Mouse (Mus musculus) hindbrain, embryonic 11.5 days (tissue): ENCODE data around the gene Fndc1. TPM values are rescaled to one million over a fixed set of nuclear protein-coding genes. Genes with fewer than 3 reads are reported as not detected.

Source experiments
- ATAC-seq: fragments of 200-750 bp; cut with Nextera tagmentation; 2 replicates; pipeline ENCODE4 v1.8.0; 2017; ENCODE audit warnings: mild to moderate bottlenecking, moderate TSS enrichment, moderate library complexity; ENCODE audit not compliant: low FRiP score
- DNase-seq: peaks from one replicate; pipeline ENCODE4 v3.0.0-alpha.2; 2015; ENCODE audit warnings: low spot score
- H3K27ac ChIP-seq: fragments of 300-500 bp; sonication (generic); 2 replicates; pipeline ENCODE4 v1.5.1; 2014; ENCODE audit warnings: mild to moderate bottlenecking, low read depth, low read length
- H3K27me3 ChIP-seq: fragments of 300-500 bp; sonication (generic); 2 replicates; pipeline ENCODE4 v1.6.1; 2014; ENCODE audit warnings: mild to moderate bottlenecking, low read length, moderate library complexity, mixed read lengths; ENCODE audit not compliant: control insufficient read depth, insufficient read depth
- H3K36me3 ChIP-seq: fragments of 300-500 bp; sonication (generic); 2 replicates; pipeline ENCODE4 v1.6.1; 2014; ENCODE audit warnings: mild to moderate bottlenecking, low read length, moderate library complexity, mixed read lengths; ENCODE audit not compliant: control insufficient read depth, insufficient read depth
- H3K4me1 ChIP-seq: fragments of 300-500 bp; sonication (generic); replicated peaks from 2 replicates; pipeline ENCODE4 v1.6.1; 2014; ENCODE audit warnings: low read length, mixed read lengths; ENCODE audit not compliant: control insufficient read depth, insufficient read depth
- H3K4me2 ChIP-seq: fragments of 300-500 bp; sonication (generic); replicated peaks from 2 replicates; pipeline ENCODE4 v1.6.1; 2014; ENCODE audit warnings: mild to moderate bottlenecking, low read depth, low read length
- H3K4me3 ChIP-seq: fragments of 300-500 bp; sonication (generic); 2 replicates; pipeline ENCODE4 v1.5.1; 2014; ENCODE audit warnings: low read depth, low read length
- H3K9ac ChIP-seq: fragments of 300-500 bp; sonication (generic); 2 replicates; pipeline ENCODE4 v1.6.1; 2014; ENCODE audit warnings: low read depth, low read length
- H3K9me3 ChIP-seq: fragments of 300-500 bp; sonication (generic); 2 replicates; pipeline ENCODE4 v1.6.1; 2016; ENCODE audit warnings: low read length; ENCODE audit not compliant: control insufficient read depth
- WGBS: fragments of 180-500 bp; shearing (Covaris S2); extraction: QIAGEN DNeasy Blood & Tissue Kit; methylation state at CpG from one replicate; pipeline ENCODE4 v1.1.7; 2014; 5-methylcytosine and 5-hydroxymethylcytosine counted together
- polyA plus RNA-seq: library from polyadenylated mRNA; unstranded; fragments of >200 nt; fragmentation: Nextera tagmentation; extraction: Ambion mirVana; gene quantifications from 2 replicates; pipeline ENCODE4 v1.2.1, GENCODE M21; 2014

Fndc1 gene
- polyA plus RNA-seq, 1 experiment from 2014 or later: 1.2 TPM

DNA sequence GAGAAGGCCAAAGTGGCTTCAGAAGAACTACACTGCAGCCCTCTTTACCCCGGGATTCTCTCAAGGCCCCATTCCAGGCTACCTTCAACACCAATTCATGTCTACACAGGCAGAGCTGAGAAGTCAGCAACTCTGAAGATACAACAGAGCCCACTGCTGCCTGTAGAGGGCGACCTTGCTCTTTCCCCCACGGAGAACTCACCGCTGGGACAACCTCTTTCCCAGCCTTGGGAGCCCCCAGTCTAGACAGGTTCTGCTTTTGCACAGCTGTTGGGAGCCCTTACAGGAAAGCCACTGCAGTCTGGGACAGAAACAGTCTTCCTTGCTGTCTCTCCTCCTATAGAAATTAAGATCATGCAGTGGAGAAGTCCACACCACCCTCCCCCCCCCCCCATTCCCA lies 41.5 kb upstream of the Fndc1 start:
- ATAC-seq (no peak; the same call in 1 of the 2 replicates), DNase-seq (peak; percentile 76)
- H3K4me3 ChIP-seq: no peak overlapping the region
- no peaks in the 10 kb centered on the region for H3K4me1 ChIP-seq
- H3K9ac ChIP-seq: no peak overlapping the region
- H3K36me3 ChIP-seq: no peaks in the 10 kb centered on the region
- no peaks in the 10 kb centered on the region for H3K27me3 ChIP-seq
- no peak overlapping the region for H3K4me2 ChIP-seq
- H3K9me3 ChIP-seq: no peaks in the 10 kb centered on the region
- no peak overlapping the region for H3K27ac ChIP-seq
- WGBS: 14% methylated on average over 4 of the region's 4 CpGs

DNA sequence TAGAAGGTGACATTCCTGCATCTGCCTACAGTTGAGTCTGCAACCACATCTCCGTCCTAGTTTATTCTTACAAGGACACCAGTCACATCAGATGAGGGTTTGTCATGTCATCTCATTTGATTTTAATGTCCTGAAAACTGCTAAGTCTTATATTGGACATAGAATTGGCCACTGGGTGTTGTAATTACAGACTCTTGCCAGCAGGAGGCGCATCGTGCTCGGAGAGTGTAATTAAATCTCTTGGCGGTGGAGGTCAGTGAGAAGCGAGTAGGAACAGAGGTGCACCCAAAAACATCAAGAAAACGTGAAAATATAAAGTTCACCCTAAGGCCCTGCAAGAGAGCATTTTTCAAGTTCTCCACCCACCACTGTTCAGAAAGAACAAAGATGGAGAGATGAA lies 37.6 kb upstream of the Fndc1 start:
- Histone ChIP-seq H3K4me1 (no peaks in the 10 kb centered on the region), H3K9me3 (no peaks in the 10 kb centered on the region), H3K36me3 (no peaks in the 10 kb centered on the region), H3K4me2 (no peak overlapping the region), H3K27ac (no peak overlapping the region), H3K9ac (no peak overlapping the region), H3K4me3 (no peak overlapping the region), H3K27me3 (no peaks in the 10 kb centered on the region)
- peak; percentile 63 for DNase-seq
- no peak for ATAC-seq
- 19% methylated on average over 7 of the region's 7 CpGs for WGBS

DNA sequence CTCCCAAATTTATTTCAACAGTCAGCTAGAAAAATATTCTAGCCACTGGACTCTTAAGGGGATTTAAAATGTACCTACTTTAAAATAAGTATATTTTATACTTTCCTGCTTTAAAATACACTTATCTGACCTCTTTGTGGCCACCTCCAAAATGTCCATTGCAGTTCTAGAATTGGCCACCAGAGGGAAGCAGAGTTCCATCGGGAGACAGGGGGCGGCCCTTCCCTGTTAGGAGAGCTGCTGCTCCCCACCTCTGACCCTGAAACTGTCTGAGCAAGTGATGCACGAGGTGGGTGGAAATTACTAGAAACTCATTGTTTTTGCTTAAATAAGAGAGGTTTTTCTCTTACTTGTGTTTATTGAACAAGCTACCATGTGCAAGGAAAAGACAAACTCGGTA lies 36.6 kb upstream of the Fndc1 start:
- no peak for ATAC-seq
- no peak overlapping the region for H3K4me2 ChIP-seq
- no peaks in the 10 kb centered on the region for H3K27me3 ChIP-seq
- no peak overlapping the region for H3K9ac ChIP-seq
- WGBS: 25% methylated on average over 4 of the region's 4 CpGs
- H3K4me1 ChIP-seq: no peaks in the 10 kb centered on the region
- no peaks in the 10 kb centered on the region for H3K9me3 ChIP-seq
- DNase-seq: peak; percentile 89
- no peak overlapping the region for H3K27ac ChIP-seq
- H3K36me3 ChIP-seq: no peaks in the 10 kb centered on the region
- H3K4me3 ChIP-seq: no peak overlapping the region

DNA sequence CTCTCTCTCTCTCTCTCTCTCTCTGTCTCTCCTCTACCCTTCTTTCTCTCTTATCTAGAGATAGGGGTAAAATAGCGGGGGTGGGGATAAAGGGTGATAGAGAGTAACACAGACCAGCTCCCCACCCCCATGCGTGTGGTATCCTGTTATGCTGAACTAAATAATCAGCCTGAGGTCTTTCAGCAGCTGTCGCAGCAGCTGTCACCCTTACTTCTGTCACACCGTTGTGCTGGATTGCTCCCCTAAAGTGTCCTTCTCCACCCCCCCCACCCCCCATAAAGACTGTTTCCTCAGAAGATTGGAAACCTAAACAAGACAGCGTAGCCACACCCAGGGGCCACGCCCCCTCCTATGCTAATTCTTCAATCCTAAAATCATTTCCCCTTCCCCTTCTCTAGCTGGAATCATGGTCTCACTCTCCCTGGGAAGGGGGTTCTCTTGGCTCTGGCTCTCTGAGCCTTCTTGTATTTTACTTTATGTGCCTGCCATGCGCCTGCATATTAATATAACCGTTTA lies 33.8 kb upstream of the Fndc1 start:
- H3K4me1 ChIP-seq: no peaks in the 10 kb centered on the region
- WGBS: 57% methylated on average over 8 of the region's 8 CpGs
- no peak overlapping the region for H3K4me3 ChIP-seq
- H3K9ac ChIP-seq: no peak overlapping the region
- DNase-seq (no peak), ATAC-seq (no peak)
- no peak overlapping the region for H3K27ac ChIP-seq
- H3K36me3 ChIP-seq: no peaks in the 10 kb centered on the region
- H3K27me3 ChIP-seq: no peaks in the 10 kb centered on the region
- no peaks in the 10 kb centered on the region for H3K9me3 ChIP-seq
- no peak overlapping the region for H3K4me2 ChIP-seq

DNA sequence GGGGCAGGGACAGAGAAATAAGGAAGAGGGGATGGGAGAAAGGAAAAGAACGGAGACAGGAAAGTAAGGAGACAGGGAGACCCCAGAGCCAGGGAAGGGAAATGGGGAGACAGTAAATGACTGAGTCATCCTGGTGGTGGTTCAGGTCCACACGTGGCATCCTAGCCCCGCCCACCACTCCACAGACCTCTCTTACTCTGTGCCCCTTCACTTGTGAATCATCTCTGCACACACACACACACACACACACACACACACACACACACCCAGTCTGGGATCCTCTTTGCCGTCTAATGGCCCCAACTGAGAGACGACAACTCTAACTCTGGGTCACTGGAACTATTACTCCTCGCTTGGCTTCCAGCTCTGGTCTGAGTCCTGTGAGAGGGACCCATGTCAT lies 30.6 kb upstream of the Fndc1 start:
- ATAC-seq (no peak), DNase-seq (no peak)
- H3K9me3 ChIP-seq: no peaks in the 10 kb centered on the region
- no peak overlapping the region for H3K9ac ChIP-seq
- H3K27ac ChIP-seq: no peak overlapping the region
- H3K4me3 ChIP-seq: no peak overlapping the region
- no peaks in the 10 kb centered on the region for H3K27me3 ChIP-seq
- no peaks in the 10 kb centered on the region for H3K36me3 ChIP-seq
- 84% methylated on average over 6 of the region's 6 CpGs for WGBS
- no peak overlapping the region for H3K4me2 ChIP-seq
- no peaks in the 10 kb centered on the region for H3K4me1 ChIP-seq

DNA sequence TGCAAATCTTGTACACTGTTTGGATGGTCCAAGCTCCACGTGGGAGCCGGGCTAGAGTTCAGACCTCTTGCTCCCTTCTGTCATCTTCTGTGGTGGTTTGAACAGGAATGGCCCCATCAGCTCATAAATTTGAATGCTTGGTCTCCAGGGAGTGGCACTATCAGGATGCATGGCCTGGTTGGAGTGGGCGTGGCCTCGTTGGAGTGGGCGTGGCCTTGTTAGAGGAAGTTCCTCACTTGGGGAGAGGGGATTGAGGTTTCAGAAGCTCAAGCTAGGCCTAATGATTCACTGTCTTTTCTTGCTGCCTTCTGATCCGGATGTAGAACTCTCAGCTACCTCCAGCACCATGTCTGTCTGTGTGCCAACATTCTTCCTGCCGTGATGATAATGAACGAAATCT lies 28.7 kb upstream of the Fndc1 start:
- ATAC-seq (no peak), DNase-seq (no peak)
- WGBS: 82% methylated on average over 8 of the region's 8 CpGs
- no peak overlapping the region for H3K4me3 ChIP-seq
- no peaks in the 10 kb centered on the region for H3K27me3 ChIP-seq
- no peak overlapping the region for H3K27ac ChIP-seq
- no peak overlapping the region for H3K4me2 ChIP-seq
- H3K36me3 ChIP-seq: no peaks in the 10 kb centered on the region
- no peaks in the 10 kb centered on the region for H3K9me3 ChIP-seq
- H3K9ac ChIP-seq: no peak overlapping the region
- H3K4me1 ChIP-seq: no peaks in the 10 kb centered on the region

DNA sequence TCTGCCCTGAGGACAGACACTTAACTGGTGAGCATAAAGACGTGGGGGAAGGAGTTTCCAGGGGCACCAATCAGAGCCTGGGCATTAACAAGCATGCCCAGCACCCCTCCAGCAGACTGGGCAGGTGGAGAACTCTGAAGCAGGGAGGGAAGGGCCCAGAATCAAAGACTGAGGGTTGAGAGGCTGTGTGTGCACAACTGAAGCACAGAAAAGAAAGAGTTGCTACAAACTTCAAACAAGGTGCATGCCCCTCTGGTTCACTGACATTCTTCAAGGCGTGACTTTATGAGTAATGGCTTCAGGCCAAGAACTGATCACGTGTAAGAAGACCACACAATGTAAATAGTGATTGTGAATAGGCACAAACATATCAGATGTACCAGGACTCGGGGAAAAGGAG lies 24.9 kb upstream of the Fndc1 start:
- Histone ChIP-seq H3K9ac (no peak overlapping the region), H3K4me1 (no peaks in the 10 kb centered on the region), H3K9me3 (no peaks in the 10 kb centered on the region), H3K27ac (no peak overlapping the region), H3K4me2 (no peak overlapping the region), H3K36me3 (no peaks in the 10 kb centered on the region), H3K27me3 (no peaks in the 10 kb centered on the region), H3K4me3 (no peak overlapping the region)
- DNase-seq (no peak), ATAC-seq (no peak)
- 65% methylated on average over 4 of the region's 4 CpGs for WGBS

DNA sequence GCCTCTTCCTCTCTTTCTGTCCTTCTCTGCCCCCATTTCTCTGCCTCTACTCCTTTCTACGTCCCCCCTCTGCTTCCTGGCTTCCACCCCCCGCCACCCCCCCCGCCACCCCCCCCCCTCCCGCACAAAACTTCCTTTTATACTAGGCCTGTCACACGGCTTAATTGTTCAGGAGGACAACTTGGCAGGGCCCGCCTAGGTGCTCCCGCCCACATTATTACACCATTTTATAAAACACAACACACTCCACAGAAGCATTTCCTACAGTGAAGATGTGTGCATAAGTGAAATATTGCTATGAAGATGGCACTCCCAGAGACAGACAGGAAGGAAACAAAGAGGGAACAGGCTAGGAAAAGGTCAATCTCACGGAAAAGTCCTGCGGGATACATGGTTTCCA lies 24.4 kb upstream of the Fndc1 start:
- H3K9me3 ChIP-seq: no peaks in the 10 kb centered on the region
- no peak overlapping the region for H3K27ac ChIP-seq
- H3K4me1 ChIP-seq: no peaks in the 10 kb centered on the region
- DNase-seq (no peak), ATAC-seq (no peak)
- 64% methylated on average over 9 of the region's 9 CpGs for WGBS
- no peak overlapping the region for H3K4me2 ChIP-seq
- H3K27me3 ChIP-seq: no peaks in the 10 kb centered on the region
- H3K4me3 ChIP-seq: no peak overlapping the region
- no peaks in the 10 kb centered on the region for H3K36me3 ChIP-seq
- H3K9ac ChIP-seq: no peak overlapping the region

DNA sequence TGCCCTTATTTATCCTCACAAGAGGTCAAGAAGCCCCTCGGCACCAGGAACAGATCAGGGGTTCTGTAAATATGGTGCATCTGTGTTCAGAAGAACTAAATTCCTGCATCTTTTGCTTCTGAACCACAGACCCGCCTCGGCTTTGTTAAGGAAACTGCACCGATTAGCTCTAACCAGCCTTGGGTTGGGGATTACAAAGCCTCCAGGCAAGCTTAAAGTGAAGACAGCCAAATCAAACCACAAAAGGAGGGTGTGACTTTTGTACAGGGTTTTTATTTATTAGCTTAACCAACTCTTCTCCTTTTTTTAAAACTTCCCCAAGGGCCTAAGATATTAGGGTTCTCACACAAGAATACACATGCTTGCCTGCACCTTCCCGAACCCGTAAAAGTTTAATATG lies 23.1 kb upstream of the Fndc1 start:
- 85% methylated on average over 6 of the region's 6 CpGs for WGBS
- no peak for ATAC-seq
- Histone ChIP-seq H3K4me3 (no peak overlapping the region), H3K9me3 (no peaks in the 10 kb centered on the region), H3K4me2 (no peak overlapping the region), H3K27me3 (no peaks in the 10 kb centered on the region), H3K36me3 (no peaks in the 10 kb centered on the region), H3K27ac (no peak overlapping the region), H3K4me1 (no peaks in the 10 kb centered on the region), H3K9ac (no peak overlapping the region)
- DNase-seq: no peak
